Mouse (Mus musculus): ENCODE data around the gene B230217C12Rik. TPM values are rescaled to one million over a fixed set of nuclear protein-coding genes. Genes with fewer than 3 reads are reported as not detected.

The B230217C12Rik gene
- polyA plus RNA-seq, 1 experiment, result not detected

GRCm38 (mm10) chr11:97819923-97820322 lies 20.7 kb upstream of the B230217C12Rik start:
- Histone ChIP-seq H3K4me1 (ENCODE audit: control insufficient read depth, insufficient read depth, low read length) (peaks cover 41% of the 10 kb centered on the region), H3K4me3 (ENCODE audit: insufficient read depth, low read depth, low read length) (no peak overlapping the region), H3K27ac (ENCODE audit: insufficient read depth, low read depth, low read length) (no peak overlapping the region)
- WGBS, result 81% methylated on average over 5 of the region's 5 CpGs
- TF ChIP-seq CTCF (IDR thresholded peaks at IDR 0.05; ENCODE audit: insufficient read depth, low read depth, low read length), result no peak
- TF ChIP-seq POLR2A (IDR thresholded peaks at IDR 0.05; ENCODE audit: insufficient read depth, low read depth, low read length), result no peak

DNA sequence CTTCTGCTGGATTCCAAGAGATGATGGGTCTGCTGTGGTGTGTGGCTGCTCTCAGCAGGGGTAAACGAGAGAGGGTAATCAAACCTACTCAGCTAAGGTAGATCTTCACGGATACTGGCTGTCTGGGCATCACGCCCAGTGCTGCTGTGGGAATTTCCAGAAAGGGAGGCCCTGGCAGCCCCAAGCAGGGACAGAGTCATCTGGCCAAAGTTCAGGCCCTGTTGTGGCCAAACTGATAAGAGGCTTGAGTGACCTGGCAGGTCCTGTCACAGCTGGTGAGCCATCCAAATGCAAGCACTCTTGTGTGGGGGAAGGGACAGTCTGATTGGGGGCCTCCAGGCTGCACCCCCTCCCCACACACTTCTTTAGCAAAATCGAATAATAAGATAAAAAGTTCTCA lies 19.7 kb upstream of the B230217C12Rik start:
- TF ChIP-seq POLR2A (IDR thresholded peaks at IDR 0.05; ENCODE audit: insufficient read depth, low read depth, low read length), result no peak
- Histone ChIP-seq H3K27ac (ENCODE audit: insufficient read depth, low read depth, low read length) (no peak overlapping the region), H3K4me1 (ENCODE audit: control insufficient read depth, insufficient read depth, low read length) (peaks cover 40% of the 10 kb centered on the region), H3K4me3 (ENCODE audit: insufficient read depth, low read depth, low read length) (no peak overlapping the region)
- WGBS, result 44% methylated on average over 4 of the region's 4 CpGs

DNA sequence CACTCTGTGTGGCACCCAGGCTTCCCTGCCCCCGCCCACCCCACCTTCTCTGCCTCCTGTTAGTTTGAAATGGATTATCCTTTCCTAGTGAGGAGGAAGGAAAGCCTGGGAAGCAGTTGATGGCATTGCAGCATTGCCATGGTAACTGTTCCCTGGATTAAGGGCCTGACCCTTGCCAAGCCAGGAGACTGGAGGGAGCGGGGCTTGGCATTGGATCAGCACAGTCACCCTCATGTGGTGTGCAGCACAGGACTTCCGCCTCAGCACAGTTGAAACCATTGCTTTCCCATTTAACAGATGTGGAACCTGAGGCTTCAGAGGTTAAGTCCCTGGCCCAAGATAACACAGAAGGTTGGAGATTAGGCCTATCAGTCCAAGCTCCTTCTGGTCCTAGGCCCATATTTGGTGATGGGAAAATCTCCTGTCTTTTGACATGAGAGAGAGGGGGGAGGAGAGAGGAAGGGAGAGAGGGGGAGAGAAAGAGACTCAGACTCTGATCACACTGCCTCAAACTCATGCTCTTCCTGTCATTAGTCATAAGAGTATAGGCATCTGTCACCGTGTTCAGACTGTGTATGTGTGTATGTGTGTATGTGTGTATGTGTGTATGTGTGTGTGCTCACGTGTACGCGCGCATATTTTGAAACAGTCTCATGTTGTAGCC lies 19.0 kb upstream of the B230217C12Rik start:
- Histone ChIP-seq H3K4me3 (ENCODE audit: insufficient read depth, low read depth, low read length) (no peak overlapping the region), H3K27ac (ENCODE audit: insufficient read depth, low read depth, low read length) (no peak overlapping the region), H3K4me1 (ENCODE audit: control insufficient read depth, insufficient read depth, low read length) (peaks cover 44% of the 10 kb centered on the region)
- WGBS, result 91% methylated on average over 8 of the region's 8 CpGs
- TF ChIP-seq POLR2A (IDR thresholded peaks at IDR 0.05; ENCODE audit: insufficient read depth, low read depth, low read length) (no peak), CTCF (IDR thresholded peaks at IDR 0.05; ENCODE audit: insufficient read depth, low read depth, low read length) (no peak)

- H3K4me1 ChIP-seq (ENCODE audit: control insufficient read depth, insufficient read depth, low read length), result peaks cover 42% of the 10 kb centered on the region
- no peak overlapping the region for H3K27ac ChIP-seq (ENCODE audit: insufficient read depth, low read depth, low read length)
- TF ChIP-seq POLR2A (IDR thresholded peaks at IDR 0.05; ENCODE audit: insufficient read depth, low read depth, low read length) (no peak), CTCF (IDR thresholded peaks at IDR 0.05; ENCODE audit: insufficient read depth, low read depth, low read length) (no peak)
- no peak overlapping the region for H3K4me3 ChIP-seq (ENCODE audit: insufficient read depth, low read depth, low read length)
- 72% methylated on average over 20 of the region's 20 CpGs for WGBS
Observed at GRCm38 (mm10) chr11:97822840-97823603, 17.6 kb upstream of the B230217C12Rik start.

GRCm38 (mm10) chr11:97824168-97824567 lies 16.4 kb upstream of the B230217C12Rik start:
- H3K27ac ChIP-seq (ENCODE audit: insufficient read depth, low read depth, low read length), result no peak overlapping the region
- WGBS, result 91% methylated on average over 11 of the region's 11 CpGs
- TF ChIP-seq POLR2A (IDR thresholded peaks at IDR 0.05; ENCODE audit: insufficient read depth, low read depth, low read length) (no peak), CTCF (IDR thresholded peaks at IDR 0.05; ENCODE audit: insufficient read depth, low read depth, low read length) (no peak)
- H3K4me3 ChIP-seq (ENCODE audit: insufficient read depth, low read depth, low read length), result no peak overlapping the region
- peaks cover 33% of the 10 kb centered on the region for H3K4me1 ChIP-seq (ENCODE audit: control insufficient read depth, insufficient read depth, low read length)

- no peak for TF ChIP-seq CTCF (IDR thresholded peaks at IDR 0.05; ENCODE audit: insufficient read depth, low read depth, low read length)
- TF ChIP-seq POLR2A (IDR thresholded peaks at IDR 0.05; ENCODE audit: insufficient read depth, low read depth, low read length), result no peak
- Histone ChIP-seq H3K27ac (ENCODE audit: insufficient read depth, low read depth, low read length) (no peak overlapping the region; the same call in 1 of the 2 replicates), H3K4me1 (ENCODE audit: control insufficient read depth, insufficient read depth, low read length) (peaks cover 31% of the 10 kb centered on the region), H3K4me3 (ENCODE audit: insufficient read depth, low read depth, low read length) (no peak overlapping the region)
- 44% methylated on average over 6 of the region's 6 CpGs for WGBS
Observed at GRCm38 (mm10) chr11:97824895-97825294, 15.7 kb upstream of the B230217C12Rik start.

DNA sequence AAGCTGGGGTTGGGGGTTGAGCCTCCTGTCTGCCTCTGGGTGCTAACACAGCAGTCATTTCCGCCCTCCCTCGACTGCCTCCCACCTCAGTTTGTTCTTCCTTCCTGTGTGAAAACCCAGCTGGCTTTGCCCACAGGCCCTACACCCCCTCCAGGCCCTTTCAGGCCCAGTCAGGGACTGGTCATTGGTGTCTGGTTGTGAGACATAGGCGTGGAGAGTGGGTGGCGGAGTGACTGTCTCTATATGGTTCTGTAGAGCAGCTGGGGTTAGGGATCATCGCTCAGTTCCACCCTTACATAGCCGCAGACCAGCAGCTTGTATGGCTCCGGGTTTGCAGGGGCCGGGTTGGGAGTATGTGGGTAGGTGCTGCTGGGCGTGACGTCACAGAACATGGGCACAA lies 15.3 kb upstream of the B230217C12Rik start:
- no peak overlapping the region; the same call in 1 of the 2 replicates for H3K27ac ChIP-seq (ENCODE audit: insufficient read depth, low read depth, low read length)
- no peak overlapping the region for H3K4me3 ChIP-seq (ENCODE audit: insufficient read depth, low read depth, low read length)
- peaks cover 31% of the 10 kb centered on the region for H3K4me1 ChIP-seq (ENCODE audit: control insufficient read depth, insufficient read depth, low read length)
- WGBS, result 80% methylated on average over 10 of the region's 10 CpGs
- TF ChIP-seq POLR2A (IDR thresholded peaks at IDR 0.05; ENCODE audit: insufficient read depth, low read depth, low read length) (no peak), CTCF (IDR thresholded peaks at IDR 0.05; ENCODE audit: insufficient read depth, low read depth, low read length) (no peak)

- no peak for TF ChIP-seq POLR2A (IDR thresholded peaks at IDR 0.05; ENCODE audit: insufficient read depth, low read depth, low read length)
- no peak for TF ChIP-seq CTCF (IDR thresholded peaks at IDR 0.05; ENCODE audit: insufficient read depth, low read depth, low read length)
- H3K4me3 ChIP-seq (ENCODE audit: insufficient read depth, low read depth, low read length), result no peak overlapping the region
- no peak overlapping the region for H3K27ac ChIP-seq (ENCODE audit: insufficient read depth, low read depth, low read length)
- peaks cover 31% of the 10 kb centered on the region for H3K4me1 ChIP-seq (ENCODE audit: control insufficient read depth, insufficient read depth, low read length)
- 70% methylated on average over 9 of the region's 9 CpGs for WGBS
Observed at GRCm38 (mm10) chr11:97825971-97826370, 14.6 kb upstream of the B230217C12Rik start.

- TF ChIP-seq CTCF (IDR thresholded peaks at IDR 0.05; ENCODE audit: insufficient read depth, low read depth, low read length) (no peak), POLR2A (IDR thresholded peaks at IDR 0.05; ENCODE audit: insufficient read depth, low read depth, low read length) (no peak)
- 62% methylated on average over 7 of the region's 7 CpGs for WGBS
- Histone ChIP-seq H3K4me3 (ENCODE audit: insufficient read depth, low read depth, low read length) (no peak overlapping the region), H3K4me1 (ENCODE audit: control insufficient read depth, insufficient read depth, low read length) (peaks cover 28% of the 10 kb centered on the region), H3K27ac (ENCODE audit: insufficient read depth, low read depth, low read length) (no peak overlapping the region)
Observed at GRCm38 (mm10) chr11:97826414-97826813, 14.2 kb upstream of the B230217C12Rik start.

All from olfactory bulb, adult 2 months (tissue).